Mouse (Mus musculus) forebrain, embryonic 16.5 days (tissue): ENCODE results near the gene Rxrb. TPM values are rescaled to one million over a fixed set of nuclear protein-coding genes. Genes with fewer than 3 reads are reported as not detected.
"Not testable (repeated sequence)": the region's sequence is repeated elsewhere in the genome, so short reads cannot be mapped to it uniquely, and the experiment has no call there.

Experiments
- ATAC-seq: fragments of 200-750 bp; cut with Nextera tagmentation; 2 replicates; pipeline ENCODE4 v1.8.0; 2017; ENCODE audit warnings: mild to moderate bottlenecking, moderate library complexity
- H3K27ac ChIP-seq: fragments of 300-500 bp; sonication (generic); 2 replicates; pipeline ENCODE4 v1.5.1; 2014; ENCODE audit warnings: low read length, control low read depth
- H3K27me3 ChIP-seq: fragments of 300-500 bp; sonication (generic); replicated peaks from 2 replicates; pipeline ENCODE4 v1.6.1; 2014; ENCODE audit warnings: low read length; ENCODE audit not compliant: control insufficient read depth, insufficient read depth
- H3K36me3 ChIP-seq: fragments of 300-500 bp; sonication (generic); 2 replicates; pipeline ENCODE4 v1.6.1; 2014; ENCODE audit not compliant: control insufficient read depth, insufficient read depth
- H3K4me1 ChIP-seq: fragments of 300-500 bp; sonication (generic); replicated peaks from 2 replicates; pipeline ENCODE4 v1.6.1; 2014; ENCODE audit warnings: low read length; ENCODE audit not compliant: control insufficient read depth, insufficient read depth
- H3K4me2 ChIP-seq: fragments of 300-500 bp; sonication (generic); 2 replicates; pipeline ENCODE4 v1.6.1; 2014; ENCODE audit warnings: mild to moderate bottlenecking, low read length, control low read depth
- H3K4me3 ChIP-seq: fragments of 300-500 bp; sonication (generic); replicated peaks from 2 replicates; pipeline ENCODE4 v1.5.1; 2014; ENCODE audit warnings: mild to moderate bottlenecking, low read length, control low read depth
- H3K9ac ChIP-seq: fragments of 300-500 bp; sonication (generic); replicated peaks from 2 replicates; pipeline ENCODE4 v1.6.1; 2014; ENCODE audit warnings: low read depth, low read length, control low read depth
- H3K9me3 ChIP-seq: fragments of 300-500 bp; sonication (generic); 2 replicates; pipeline ENCODE4 v1.6.1; 2016; ENCODE audit warnings: low read length; ENCODE audit not compliant: control insufficient read depth
- WGBS: fragments of 180-500 bp; shearing (Covaris S2); extraction: QIAGEN DNeasy Blood & Tissue Kit; methylation state at CpG from one replicate; pipeline ENCODE4 v1.1.7; 2014; 5-methylcytosine and 5-hydroxymethylcytosine counted together
- polyA plus RNA-seq: library from polyadenylated mRNA; unstranded; fragments of >200 nt; fragmentation: Nextera tagmentation; extraction: Ambion mirVana; gene quantifications from 2 replicates; pipeline ENCODE4 v1.2.1, GENCODE M21; 2015

Gene Rxrb
- polyA plus RNA-seq, 1 experiment from 2014 or later: 60.2 TPM

DNA sequence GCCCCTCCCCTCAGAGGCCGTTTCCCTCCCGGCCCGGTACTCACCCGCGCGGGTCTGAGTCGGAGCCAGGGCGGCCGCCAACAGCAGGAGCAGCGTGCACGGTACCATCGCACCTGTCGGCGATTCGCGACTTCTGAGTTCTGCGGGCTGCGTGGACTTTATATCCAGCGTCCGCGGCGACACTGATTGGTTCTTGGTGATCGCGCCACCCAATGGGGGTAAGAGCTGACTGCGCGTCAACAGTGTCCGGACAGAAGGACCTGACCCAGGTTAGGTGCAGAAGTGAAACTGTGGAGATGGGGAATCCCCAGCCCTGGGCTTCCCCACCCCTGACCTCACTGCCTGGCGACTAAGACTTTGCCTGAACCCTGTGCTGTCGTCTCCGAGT lies 31.5 kb upstream of the Rxrb start, which contains the start of gene H2-K1:
TSS of gene H2-K1 (minus strand) at position 198 of the 388 bp plus-strand sequence.
- H3K4me3 ChIP-seq: peak within 1 kb of the TSS; percentile 51
- WGBS: under 1% methylated on average over 30 of the region's 30 CpGs
- H3K4me2 ChIP-seq: peak within 1 kb of the TSS; percentile 92
- no peak within 1 kb of the TSS for H3K27ac ChIP-seq
- no peaks in the 10 kb centered on the region for H3K36me3 ChIP-seq
- peak; percentile 45; the same call in 1 of the 2 replicates for ATAC-seq
- H3K9ac ChIP-seq: peak within 1 kb of the TSS; percentile 51
- H3K9me3 ChIP-seq: no peaks in the 10 kb centered on the region
- H3K27me3 ChIP-seq: 0 out of 2 replicates have a peak, but pooled peaks cover 4% of the 10 kb centered on the region
- peaks cover 10% of the 10 kb centered on the region for H3K4me1 ChIP-seq

DNA sequence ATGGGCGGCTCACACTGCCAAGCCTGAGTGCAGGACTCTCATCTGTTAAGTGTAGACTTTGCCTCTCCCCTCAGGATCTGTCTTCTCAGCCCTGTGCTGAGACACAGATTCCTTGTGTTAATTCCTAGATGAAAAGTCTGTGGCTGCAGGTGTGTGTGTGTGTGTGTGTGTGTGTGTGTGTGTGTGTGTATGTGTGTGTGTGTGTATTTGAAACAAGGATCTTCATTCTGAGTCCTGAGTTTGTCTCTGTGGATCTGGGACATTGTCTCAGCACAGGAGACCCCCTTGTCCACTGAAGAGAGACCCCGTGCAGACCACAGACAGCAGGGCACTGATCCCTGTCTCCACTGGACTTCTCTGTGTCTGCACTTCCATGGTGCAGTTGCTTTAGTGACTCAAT lies 30.8 kb upstream of the Rxrb start:
- not testable (repeated sequence) for H3K4me1 ChIP-seq, H3K4me2 ChIP-seq
- 59% methylated on average over 2 of the region's 2 CpGs for WGBS

DNA sequence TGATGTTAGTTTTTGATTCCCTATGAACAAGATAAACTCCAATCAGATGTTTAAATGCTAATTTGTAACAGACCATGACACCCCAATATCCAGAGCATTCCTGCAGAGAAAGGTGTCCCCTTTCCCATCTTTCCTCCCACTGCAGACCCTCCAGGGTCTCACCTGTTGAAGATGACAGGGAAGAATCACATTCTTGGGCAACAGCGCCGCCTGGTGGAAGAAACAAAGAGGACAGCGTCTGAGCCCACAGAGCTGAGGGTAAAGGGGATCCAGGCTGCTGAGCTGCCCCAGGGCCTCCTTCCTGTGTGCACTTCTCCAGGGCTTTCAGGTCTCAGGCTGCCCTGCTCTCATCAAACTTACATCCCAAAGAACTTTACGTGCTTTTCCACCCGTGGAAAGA lies 28.2 kb upstream of the Rxrb start:
- no peaks in the 10 kb centered on the region for H3K36me3 ChIP-seq
- peaks cover 10% of the 10 kb centered on the region for H3K4me1 ChIP-seq
- H3K27me3 ChIP-seq: 0 out of 2 replicates have a peak, but pooled peaks cover 4% of the 10 kb centered on the region
- H3K4me3 ChIP-seq: no peak overlapping the region
- no peak overlapping the region for H3K9ac ChIP-seq
- H3K27ac ChIP-seq: no peak overlapping the region
- no peak overlapping the region for H3K4me2 ChIP-seq
- no peaks in the 10 kb centered on the region for H3K9me3 ChIP-seq
- ATAC-seq: no peak
- WGBS: 3% methylated on average over 5 of the region's 5 CpGs

More for the DNA sequence above, 30.8 kb upstream of the Rxrb start:
- not testable (repeated sequence) for H3K27me3 ChIP-seq, H3K9ac ChIP-seq, H3K4me3 ChIP-seq, H3K27ac ChIP-seq, ATAC-seq, H3K36me3 ChIP-seq, H3K9me3 ChIP-seq

DNA sequence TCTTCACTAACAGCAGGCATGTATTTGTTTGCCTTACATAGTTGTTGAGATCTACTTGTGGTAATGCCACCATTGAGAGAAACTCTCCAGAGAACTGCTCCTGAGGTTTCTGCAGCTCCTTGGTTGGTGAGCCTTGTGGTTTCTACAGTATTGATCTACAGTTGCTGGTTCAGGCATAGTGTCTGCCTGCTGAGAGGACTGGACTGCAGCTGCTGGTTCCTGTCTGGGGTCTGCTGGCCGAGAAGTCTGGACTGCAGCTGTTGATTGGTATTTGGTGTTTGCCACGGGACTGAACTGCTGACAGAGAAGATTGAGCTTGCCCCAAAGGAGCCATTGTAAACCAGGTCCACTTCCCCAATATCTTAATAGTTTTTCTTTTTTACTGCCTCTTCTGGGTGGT lies 25.0 kb upstream of the Rxrb start:
- no peak for ATAC-seq
- no peaks in the 10 kb centered on the region for H3K36me3 ChIP-seq
- H3K27ac ChIP-seq: no peak overlapping the region
- H3K27me3 ChIP-seq: no peaks in the 10 kb centered on the region
- no peaks in the 10 kb centered on the region for H3K9me3 ChIP-seq
- no peak overlapping the region for H3K4me3 ChIP-seq
- H3K4me1 ChIP-seq: no peaks in the 10 kb centered on the region
- H3K4me2 ChIP-seq: no peak overlapping the region
- H3K9ac ChIP-seq: no peak overlapping the region
- WGBS: 68% methylated on average over 2 of the region's 2 CpGs

DNA sequence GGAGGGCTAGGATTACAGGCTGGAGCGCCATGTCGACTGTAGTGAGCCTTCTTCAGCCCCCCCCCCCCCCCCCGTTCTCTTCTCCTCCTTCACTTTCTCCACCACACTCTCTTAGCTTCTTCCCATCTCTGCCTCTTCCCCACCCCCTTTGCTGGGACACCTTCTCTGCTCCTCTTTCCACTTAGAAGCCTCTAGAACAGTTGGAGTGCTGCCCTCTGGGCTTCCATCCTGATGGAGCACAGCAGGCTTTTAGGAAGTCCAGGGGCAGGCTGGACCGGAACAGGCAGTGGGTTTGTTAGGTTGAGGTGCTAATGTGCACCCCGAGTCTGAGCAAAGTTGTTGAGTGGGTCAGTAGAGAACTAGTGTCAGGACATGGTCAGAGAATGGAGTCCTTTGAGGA lies 21.5 kb upstream of the Rxrb start:
- Histone ChIP-seq H3K4me2 (no peak overlapping the region), H3K36me3 (no peaks in the 10 kb centered on the region)
- 86% methylated on average over 5 of the region's 5 CpGs for WGBS

DNA sequence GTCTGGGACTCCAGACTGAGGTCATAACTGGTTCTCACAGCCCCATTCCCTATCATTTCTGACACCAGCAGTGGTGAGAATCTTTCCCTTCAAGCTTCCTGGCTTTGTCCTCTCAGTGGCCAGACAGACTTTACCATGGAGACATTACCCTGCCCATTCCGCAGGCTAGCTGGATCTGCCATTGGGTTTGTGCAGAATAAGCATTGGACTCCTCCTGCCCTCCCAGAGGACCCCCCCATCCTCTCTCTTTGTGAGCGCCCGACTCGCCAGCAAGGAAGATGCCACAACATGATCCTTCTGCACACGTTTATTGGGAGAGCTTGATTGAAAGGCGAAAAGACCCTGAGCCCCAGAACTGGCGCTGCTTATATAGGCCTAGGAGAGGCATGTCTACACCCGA lies 18.2 kb upstream of the Rxrb start:
- Histone ChIP-seq H3K4me1 (no peaks in the 10 kb centered on the region), H3K9me3 (no peaks in the 10 kb centered on the region), H3K27me3 (no peaks in the 10 kb centered on the region), H3K9ac (no peak overlapping the region), H3K36me3 (no peaks in the 10 kb centered on the region), H3K4me2 (no peak overlapping the region), H3K4me3 (no peak overlapping the region), H3K27ac (no peak overlapping the region)
- WGBS: 94% methylated on average over 8 of the region's 8 CpGs
- ATAC-seq: no peak

More for the DNA sequence above, 21.5 kb upstream of the Rxrb start:
- Histone ChIP-seq H3K27ac (no peak overlapping the region), H3K4me3 (no peak overlapping the region), H3K27me3 (no peaks in the 10 kb centered on the region), H3K4me1 (no peaks in the 10 kb centered on the region), H3K9me3 (no peaks in the 10 kb centered on the region), H3K9ac (no peak overlapping the region)
- ATAC-seq: no peak

DNA sequence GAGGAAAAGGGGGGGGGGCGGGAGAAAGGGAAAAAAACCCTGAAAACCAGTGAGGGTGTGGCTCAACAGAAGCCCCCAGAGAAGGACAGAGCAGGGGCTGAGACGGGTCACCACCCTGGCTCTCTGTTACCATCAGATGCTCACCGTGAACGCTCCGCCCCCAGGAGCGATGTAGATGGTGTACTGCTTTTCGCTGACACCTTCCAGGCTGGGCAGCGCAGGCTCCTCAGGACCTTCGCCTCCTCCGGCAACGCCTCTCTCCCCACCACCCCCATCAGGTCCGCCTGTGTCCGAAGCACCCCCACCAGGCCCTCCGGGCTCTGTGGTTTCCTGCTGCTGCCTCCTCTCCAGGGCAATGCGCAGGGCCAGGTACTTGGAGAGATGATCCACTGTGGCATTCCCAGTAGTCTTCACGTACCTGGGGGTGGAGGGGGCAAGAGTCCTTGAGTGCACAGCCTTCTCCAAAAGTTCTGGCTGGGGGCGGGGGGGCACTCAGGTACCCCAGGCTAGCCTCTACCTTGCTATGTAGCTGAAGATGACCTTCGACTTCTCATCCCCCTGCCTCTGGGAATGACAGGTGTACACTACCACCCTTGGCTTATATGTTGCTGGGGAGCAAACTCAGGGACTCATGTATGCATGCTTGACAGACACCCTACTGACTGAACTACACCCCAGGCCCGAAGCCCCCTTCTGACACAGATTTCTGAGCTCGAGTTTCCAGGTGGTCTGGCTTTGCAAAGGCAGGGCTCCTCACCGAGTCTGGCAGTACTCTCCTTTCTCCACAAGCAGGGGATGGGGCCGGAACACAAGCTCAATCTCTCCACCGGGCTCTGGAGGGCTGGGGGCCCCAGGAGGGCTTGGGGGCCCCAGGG lies 9.8 kb upstream of the Rxrb start:
- H3K4me1 ChIP-seq: peaks cover 26% of the 10 kb centered on the region
- H3K4me2 ChIP-seq: no peak overlapping the region
- no peak overlapping the region for H3K27ac ChIP-seq
- no peaks in the 10 kb centered on the region for H3K9me3 ChIP-seq
- no peak for ATAC-seq
- H3K9ac ChIP-seq: no peak overlapping the region
- no peaks in the 10 kb centered on the region for H3K27me3 ChIP-seq
- no peak overlapping the region for H3K4me3 ChIP-seq
- peaks cover 2% of the 10 kb centered on the region for H3K36me3 ChIP-seq
- 97% methylated on average over 23 of the region's 23 CpGs for WGBS

DNA sequence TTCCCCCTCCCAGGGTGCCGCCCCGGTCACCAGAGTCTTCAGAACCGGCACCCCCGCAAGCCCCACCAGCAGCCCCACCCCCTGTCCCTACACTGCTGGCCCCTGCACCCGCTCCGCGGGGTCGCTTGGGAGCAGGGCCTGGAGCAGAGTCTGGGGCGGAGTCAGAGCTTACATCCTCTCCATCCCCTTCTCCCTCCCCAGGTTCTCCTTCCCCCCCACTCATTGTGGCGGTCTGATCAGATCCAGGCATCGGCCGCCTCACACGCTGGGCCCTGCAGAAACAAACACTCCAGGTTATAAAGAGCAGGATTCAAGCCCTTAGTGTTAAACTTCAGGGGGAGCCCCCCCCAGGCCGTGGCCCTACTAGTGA lies 9.2 kb upstream of the Rxrb start:
- Histone ChIP-seq H3K9me3 (no peaks in the 10 kb centered on the region), H3K27me3 (no peaks in the 10 kb centered on the region), H3K4me2 (no peak overlapping the region), H3K9ac (no peak overlapping the region), H3K4me3 (no peak overlapping the region), H3K27ac (no peak overlapping the region), H3K36me3 (peaks cover 2% of the 10 kb centered on the region), H3K4me1 (peaks cover 33% of the 10 kb centered on the region)
- 96% methylated on average over 12 of the region's 14 CpGs for WGBS
- ATAC-seq: no peak

DNA sequence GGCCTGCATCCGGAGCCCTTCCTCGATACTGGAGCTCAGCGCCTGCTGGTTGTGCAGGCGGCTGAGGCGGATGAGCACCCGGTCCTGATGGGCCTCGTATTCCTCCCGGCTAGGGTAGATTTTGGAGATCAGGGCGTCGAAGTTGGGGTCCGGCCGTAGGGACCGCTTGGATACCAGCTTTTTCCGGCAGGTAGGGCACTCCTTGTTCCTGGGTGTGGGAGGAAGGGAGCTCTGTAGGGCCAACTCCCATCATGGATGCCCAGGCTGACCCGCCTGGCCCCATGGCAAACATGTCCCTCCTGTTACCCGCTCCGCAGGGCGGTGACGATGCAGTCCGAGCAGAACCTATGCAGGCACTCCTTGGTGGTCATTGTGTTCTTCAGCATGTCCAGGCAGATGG lies 8.6 kb upstream of the Rxrb start:
- Histone ChIP-seq H3K9me3 (no peaks in the 10 kb centered on the region), H3K4me2 (no peak overlapping the region), H3K9ac (no peak overlapping the region), H3K27me3 (no peaks in the 10 kb centered on the region), H3K27ac (no peak overlapping the region), H3K36me3 (peaks cover 2% of the 10 kb centered on the region), H3K4me3 (no peak overlapping the region), H3K4me1 (peaks cover 35% of the 10 kb centered on the region)
- WGBS: 97% methylated on average over 20 of the region's 20 CpGs
- ATAC-seq: no peak
